Mouse (Mus musculus) megakaryocyte progenitor cell, adult 5-6 weeks (primary cell): ENCODE measurements around the gene Ropn1l. TPM values are rescaled to one million over a fixed set of nuclear protein-coding genes. Genes with fewer than 3 reads are reported as not detected.

Experiments
- ATAC-seq: replicated peaks from 2 replicates; pipeline ENCODE4 v1.8.0; 2016; ENCODE audit warnings: mild to moderate bottlenecking, moderate TSS enrichment, inconsistent platforms; ENCODE audit not compliant: poor library complexity
- total RNA-seq, 2 experiments: library from RNA; stranded (forward) in 1 of 2; stranded (reverse) in 1 of 2; fragments of 157-497, 149-512 nt in 1 of 2; fragments of 200-1000 nt in 1 of 2; gene quantifications; 2 replicates each; pipeline versions ENCODE4 v1.2.3 to v1.2.4; 2015 to 2017

Ropn1l gene
- total RNA-seq, 2 experiments from 2014 or later = 1.2 to 3.3 TPM

- ATAC-seq = peak; percentile 50
Measured at GRCm38 (mm10) chr15:31412933-31413332, 40.6 kb downstream of the Ropn1l start.

- no peak for ATAC-seq
Measured at GRCm38 (mm10) chr15:31412436-31412835, 41.1 kb downstream of the Ropn1l start.

- ATAC-seq = no peak
Measured at GRCm38 (mm10) chr15:31407490-31407889, 46.0 kb downstream of the Ropn1l start.

- ATAC-seq = no peak
Measured at GRCm38 (mm10) chr15:31406881-31407280, 46.7 kb downstream of the Ropn1l start.

- no peak for ATAC-seq
Measured at GRCm38 (mm10) chr15:31404346-31404745, 49.2 kb downstream of the Ropn1l start.

GRCm38 (mm10) chr15:31402200-31402892 lies 51.2 kb downstream of the Ropn1l start:
- no peak for ATAC-seq

GRCm38 (mm10) chr15:31400974-31401373 lies 52.6 kb downstream of the Ropn1l start:
- ATAC-seq = peak; percentile 73

- ATAC-seq = no peak
Measured at GRCm38 (mm10) chr15:31398769-31399168, 54.8 kb downstream of the Ropn1l start.

GRCm38 (mm10) chr15:31397379-31397778 lies 56.2 kb downstream of the Ropn1l start:
- ATAC-seq = no peak

GRCm38 (mm10) chr15:31396755-31397154 lies 56.8 kb downstream of the Ropn1l start:
- no peak for ATAC-seq

- ATAC-seq = no peak
Measured at GRCm38 (mm10) chr15:31395986-31396385, 57.6 kb downstream of the Ropn1l start.

GRCm38 (mm10) chr15:31393402-31393801 lies 60.1 kb downstream of the Ropn1l start:
- ATAC-seq = no peak

GRCm38 (mm10) chr15:31392705-31393104 lies 60.8 kb downstream of the Ropn1l start:
- ATAC-seq = no peak

GRCm38 (mm10) chr15:31392135-31392534 lies 61.4 kb downstream of the Ropn1l start:
- ATAC-seq = no peak

Other genes with a start within 250 kb of the Ropn1l start
- gene Dap, start 229.4 kb downstream of the Ropn1l start, total RNA-seq (2015) = 98.8 and 118 TPM in 2 replicates
- 82.2 and 87.6 TPM in 2 replicates for gene Dap, start 229.4 kb downstream of the Ropn1l start, total RNA-seq (2017)
- 0.20 and 0.79 TPM in 2 replicates for gene Ankrd33b, start 86.0 kb downstream of the Ropn1l start, total RNA-seq (2015)
- gene Ankrd33b, start 86.0 kb downstream of the Ropn1l start, total RNA-seq (2017) = 0.29 and 0.61 TPM in 2 replicates
- gene March6, start 77.3 kb upstream of the Ropn1l start, total RNA-seq (2015) = 39.3 and 42.5 TPM in 2 replicates
- 28.8 and 38.8 TPM in 2 replicates for gene March6, start 77.3 kb upstream of the Ropn1l start, total RNA-seq (2017)
- not detected in 2 replicates for gene Cmbl, start 111.7 kb upstream of the Ropn1l start, total RNA-seq (2015)
- gene Cmbl, start 111.7 kb upstream of the Ropn1l start, total RNA-seq (2017) = not detected in 2 replicates
- 536 and 576 TPM in 2 replicates for gene Cct5, start 148.1 kb upstream of the Ropn1l start, total RNA-seq (2015)
- 522 and 555 TPM in 2 replicates for gene Cct5, start 148.1 kb upstream of the Ropn1l start, total RNA-seq (2017)
- 8.4 and 10.7 TPM in 2 replicates for gene Fam173b, start 148.1 kb upstream of the Ropn1l start, total RNA-seq (2015)
- 7.7 and 11.7 TPM in 2 replicates for gene Fam173b, start 148.1 kb upstream of the Ropn1l start, total RNA-seq (2017)